Mouse (Mus musculus) megakaryocyte, embryonic 14.5 days (primary cell): ENCODE results near the gene Adgrg7. TPM values are rescaled to one million over a fixed set of nuclear protein-coding genes. Genes with fewer than 3 reads are reported as not detected.

ENCODE experiments used
- H3K27me3 ChIP-seq: replicated peaks from 2 replicates; pipeline ENCODE3; 2012; ENCODE audit warnings: inconsistent platforms
- H3K36me3 ChIP-seq: replicated peaks from 2 replicates; pipeline ENCODE3; 2012; ENCODE audit warnings: low read length, inconsistent platforms, mixed read lengths
- H3K4me1 ChIP-seq: 2 replicates; pipeline ENCODE4 v1.6.1; 2012; ENCODE audit warnings: inconsistent platforms
- H3K4me3 ChIP-seq: replicated peaks from 2 replicates; pipeline ENCODE3; 2012; ENCODE audit warnings: moderate library complexity, mild to moderate bottlenecking, inconsistent platforms
- H3K9me3 ChIP-seq: 2 replicates; pipeline ENCODE4 v1.6.1; 2012; ENCODE audit warnings: inconsistent platforms
- FLI1 ChIP-seq: IDR thresholded peaks from 2 replicates; pipeline ENCODE4 v1.6.1; 2012; ENCODE audit warnings: low read length, inconsistent platforms, mixed read lengths
- GATA1 ChIP-seq: IDR thresholded peaks from 3 replicates; pipeline ENCODE4 v1.6.1; 2012; ENCODE audit warnings: mixed read lengths, low read length, inconsistent platforms, borderline replicate concordance
- polyA plus RNA-seq: library from polyadenylated mRNA; stranded (reverse); fragments of >175 nt; gene quantifications from 2 replicates; pipeline ENCODE4 v1.2.3, GENCODE M21; 2012; ENCODE audit warnings: low replicate concordance; ENCODE audit not compliant: insufficient read depth

Adgrg7 gene
- polyA plus RNA-seq, 1 experiment = not detected

- no peak for TF ChIP-seq FLI1
- TF ChIP-seq GATA1 = no peak
- Histone ChIP-seq H3K36me3 (no peaks in the 10 kb centered on the region), H3K4me3 (no peak overlapping the region), H3K9me3 (no peaks in the 10 kb centered on the region), H3K27me3 (no peaks in the 10 kb centered on the region), H3K4me1 (peaks cover 6% of the 10 kb centered on the region; the same call in 1 of the 2 replicates)
Observed at GRCm38 (mm10) chr16:56793778-56794177, 1.9 kb downstream of the Adgrg7 start.

- H3K36me3 ChIP-seq = no peaks in the 10 kb centered on the region
- no peaks in the 10 kb centered on the region for H3K4me1 ChIP-seq
- H3K4me3 ChIP-seq = no peak overlapping the region
- no peaks in the 10 kb centered on the region for H3K27me3 ChIP-seq
- no peaks in the 10 kb centered on the region for H3K9me3 ChIP-seq
- TF ChIP-seq GATA1 = no peak
Observed at GRCm38 (mm10) chr16:56785943-56786342, 9.7 kb downstream of the Adgrg7 start.

GRCm38 (mm10) chr16:56771163-56772105, 24.2 kb downstream of the Adgrg7 start:
- Histone ChIP-seq H3K4me3 (no peak overlapping the region), H3K27me3 (peaks cover 2% of the 10 kb centered on the region), H3K9me3 (no peaks in the 10 kb centered on the region), H3K36me3 (no peaks in the 10 kb centered on the region), H3K4me1 (no peaks in the 10 kb centered on the region)
- no peak for TF ChIP-seq FLI1
- no peak for TF ChIP-seq GATA1

- no peaks in the 10 kb centered on the region for H3K27me3 ChIP-seq
- H3K9me3 ChIP-seq = no peaks in the 10 kb centered on the region
- peaks cover 8% of the 10 kb centered on the region; the same call in 1 of the 2 replicates for H3K4me1 ChIP-seq
- no peaks in the 10 kb centered on the region for H3K36me3 ChIP-seq
- H3K4me3 ChIP-seq = no peak overlapping the region
- TF ChIP-seq GATA1 = no peak
- no peak for TF ChIP-seq FLI1
Observed at GRCm38 (mm10) chr16:56729060-56729459, 66.6 kb downstream of the Adgrg7 start.

GRCm38 (mm10) chr16:56724927-56725326, 70.7 kb downstream of the Adgrg7 start:
- TF ChIP-seq GATA1 = no peak
- no peak for TF ChIP-seq FLI1
- Histone ChIP-seq H3K4me3 (no peak overlapping the region), H3K9me3 (no peaks in the 10 kb centered on the region), H3K36me3 (no peaks in the 10 kb centered on the region), H3K4me1 (peaks cover 16% of the 10 kb centered on the region), H3K27me3 (no peaks in the 10 kb centered on the region)

- peaks cover 26% of the 10 kb centered on the region for H3K4me1 ChIP-seq
- H3K9me3 ChIP-seq = no peaks in the 10 kb centered on the region
- no peaks in the 10 kb centered on the region for H3K27me3 ChIP-seq
- no peaks in the 10 kb centered on the region for H3K36me3 ChIP-seq
- H3K4me3 ChIP-seq = no peak overlapping the region
- TF ChIP-seq FLI1 (no peak), GATA1 (no peak)
Observed at GRCm38 (mm10) chr16:56722357-56722756, 73.3 kb downstream of the Adgrg7 start.

GRCm38 (mm10) chr16:56719031-56719430, 76.6 kb downstream of the Adgrg7 start:
- H3K4me3 ChIP-seq = no peak overlapping the region

GRCm38 (mm10) chr16:56717224-56718200, 78.1 kb downstream of the Adgrg7 start, which contains the start of gene Tfg:
TSS of gene Tfg (minus strand) at chr16:56717450.
- Histone ChIP-seq H3K36me3 (peaks cover 10% of the 10 kb centered on the region), H3K4me3 (peak within 1 kb of the TSS; percentile 98), H3K9me3 (no peaks in the 10 kb centered on the region), H3K27me3 (no peaks in the 10 kb centered on the region), H3K4me1 (peaks cover 39% of the 10 kb centered on the region)
- TF ChIP-seq FLI1 (0 out of 2 replicates have a peak, but pooled peaks have one; percentile 33), GATA1 (no peak)

More at GRCm38 (mm10) chr16:56719031-56719430, 76.6 kb downstream of the Adgrg7 start:
- no peaks in the 10 kb centered on the region for H3K27me3 ChIP-seq
- TF ChIP-seq GATA1 (no peak), FLI1 (no peak)
- peaks cover 39% of the 10 kb centered on the region for H3K4me1 ChIP-seq
- no peaks in the 10 kb centered on the region for H3K9me3 ChIP-seq
- no peaks in the 10 kb centered on the region for H3K36me3 ChIP-seq

GRCm38 (mm10) chr16:56716557-56717179, 79.0 kb downstream of the Adgrg7 start:
- TF ChIP-seq FLI1 (no peak), GATA1 (no peak)
- Histone ChIP-seq H3K4me1 (peaks cover 39% of the 10 kb centered on the region), H3K4me3 (peak overlapping the region; percentile 98), H3K9me3 (no peaks in the 10 kb centered on the region), H3K36me3 (peaks cover 19% of the 10 kb centered on the region), H3K27me3 (no peaks in the 10 kb centered on the region)
